Mouse (Mus musculus) forebrain, postnatal 0 days (tissue): ENCODE data around the gene Mmp9. TPM values are rescaled to one million over a fixed set of nuclear protein-coding genes. Genes with fewer than 3 reads are reported as not detected.

Source experiments
- ATAC-seq: fragments of 200-750 bp; cut with Nextera tagmentation; 2 replicates; pipeline ENCODE4 v1.8.0; 2017; ENCODE audit warnings: mild to moderate bottlenecking, moderate library complexity
- DNase-seq: peaks from one replicate; pipeline ENCODE4 v3.0.0-alpha.2; 2015
- H3K27ac ChIP-seq: fragments of 300-500 bp; sonication (generic); 2 replicates; pipeline ENCODE4 v1.5.1; 2014; ENCODE audit warnings: low read depth, mild to moderate bottlenecking, antibody characterized with exemption, low read length, moderate library complexity, mixed read lengths
- H3K27me3 ChIP-seq: fragments of 300-500 bp; sonication (generic); 2 replicates; pipeline ENCODE4 v1.6.1; 2014; ENCODE audit warnings: mild to moderate bottlenecking, low read length, mixed read lengths; ENCODE audit not compliant: insufficient read depth
- H3K36me3 ChIP-seq: fragments of 300-500 bp; sonication (generic); 2 replicates; pipeline ENCODE4 v1.6.1; 2014; ENCODE audit warnings: mild to moderate bottlenecking, moderate library complexity; ENCODE audit not compliant: insufficient read depth
- H3K4me1 ChIP-seq: fragments of 300-500 bp; sonication (generic); 2 replicates; pipeline ENCODE4 v1.6.1; 2014; ENCODE audit warnings: antibody characterized with exemption; ENCODE audit not compliant: insufficient read depth
- H3K4me2 ChIP-seq: fragments of 300-500 bp; sonication (generic); 2 replicates; pipeline ENCODE4 v1.6.1; 2014; ENCODE audit warnings: low read depth, mild to moderate bottlenecking, moderate library complexity
- H3K4me3 ChIP-seq: fragments of 300-500 bp; sonication (generic); 2 replicates; pipeline ENCODE4 v1.5.1; 2014; ENCODE audit warnings: low read depth, low read length, mixed read lengths
- H3K9ac ChIP-seq: fragments of 300-500 bp; sonication (generic); 2 replicates; pipeline ENCODE4 v1.6.1; 2014; ENCODE audit warnings: mild to moderate bottlenecking
- H3K9me3 ChIP-seq: fragments of 300-500 bp; sonication (generic); 2 replicates; pipeline ENCODE4 v1.6.1; 2016; ENCODE audit warnings: low read length
- CTCF ChIP-seq: sonication (generic); IDR thresholded peaks from 2 replicates; pipeline ENCODE4 v1.5.1; 2016; ENCODE audit warnings: antibody characterized with exemption, control low read depth, low read depth
- WGBS: fragments of 180-500 bp; shearing (Covaris S2); extraction: QIAGEN DNeasy Blood & Tissue Kit; methylation state at CpG from one replicate; pipeline ENCODE4 v1.1.7; 2014; 5-methylcytosine and 5-hydroxymethylcytosine counted together
- polyA plus RNA-seq: library from polyadenylated mRNA; unstranded; fragments of >200 nt; fragmentation: Nextera tagmentation; extraction: Ambion mirVana; gene quantifications from 2 replicates; pipeline ENCODE4 v1.2.1, GENCODE M21; 2015
- total RNA-seq: library from RNA; depleted of rRNA; stranded (reverse); fragments of >200 nt; gene quantifications from 2 replicates; pipeline ENCODE4 v1.2.3, GENCODE M21; 2014

The Mmp9 gene
- total and polyA plus RNA-seq, 2 experiments from 2014 or later, result 8.3 to 14.2 TPM

DNA sequence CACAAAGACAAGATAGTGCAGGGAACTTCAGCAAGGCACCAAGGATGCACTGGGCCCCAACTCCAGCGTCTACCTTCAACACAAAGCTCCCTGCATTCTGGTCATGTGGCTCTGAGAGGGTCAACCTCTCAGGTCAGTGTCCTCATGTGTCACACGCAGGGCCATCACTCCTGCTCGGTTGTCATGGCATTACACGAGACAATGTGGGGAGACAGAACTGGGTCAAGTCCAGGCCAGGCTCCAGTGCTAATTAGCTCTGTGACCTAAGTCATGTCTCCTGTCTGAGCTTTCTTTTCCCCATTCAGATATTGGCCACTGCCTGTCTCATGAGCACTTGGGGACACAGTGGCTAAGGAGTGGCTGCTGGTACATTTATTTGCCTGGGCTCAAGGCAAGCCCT lies 17.3 kb upstream of the Mmp9 start:
- Histone ChIP-seq H3K27ac (no peak overlapping the region), H3K4me3 (no peak overlapping the region), H3K4me2 (no peak overlapping the region), H3K36me3 (no peaks in the 10 kb centered on the region; the same call in 1 of the 2 replicates), H3K9ac (no peak overlapping the region), H3K9me3 (no peaks in the 10 kb centered on the region), H3K27me3 (no peaks in the 10 kb centered on the region), H3K4me1 (no peaks in the 10 kb centered on the region)
- TF ChIP-seq CTCF, result no peak
- WGBS, result 68% methylated on average over 4 of the region's 4 CpGs
- no peak for DNase-seq
- ATAC-seq, result no peak

DNA sequence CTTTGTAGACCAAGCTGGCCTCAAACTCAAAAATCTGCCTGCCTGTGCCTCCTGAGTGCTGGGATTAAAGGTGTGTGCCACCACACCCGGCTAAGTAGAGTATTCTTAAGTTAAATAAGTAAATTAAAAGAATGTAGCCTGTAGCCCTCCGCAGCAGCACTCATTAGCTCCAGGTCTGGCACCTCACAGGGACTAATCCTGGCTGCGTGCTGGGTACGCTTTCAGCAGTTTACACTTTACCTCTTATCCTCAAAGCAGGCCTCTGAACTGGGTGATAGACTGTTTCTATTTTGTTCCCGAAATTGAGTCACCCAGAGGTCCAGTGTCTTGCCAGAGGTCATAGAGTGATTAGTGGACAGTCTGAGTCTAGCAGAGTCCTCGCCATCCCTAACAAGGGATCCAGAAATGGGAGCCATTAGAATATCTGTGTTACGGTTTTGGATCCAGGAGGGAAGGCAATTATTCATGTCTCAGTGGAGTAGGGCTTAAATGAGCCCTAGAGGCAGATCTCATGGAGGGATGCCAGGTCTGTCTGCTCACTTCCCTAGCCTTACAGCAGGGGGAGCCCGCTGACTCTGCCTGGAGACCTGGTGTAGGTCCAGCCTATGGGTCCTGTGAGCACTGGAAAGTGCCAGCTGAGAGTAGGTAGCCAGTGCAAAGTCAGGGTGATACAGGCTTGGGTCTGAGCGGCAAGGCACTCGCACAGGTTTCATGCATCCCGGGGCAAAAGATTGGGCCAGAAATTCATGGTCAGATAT lies 16.3 kb upstream of the Mmp9 start:
- peak; percentile 85 for DNase-seq
- H3K4me3 ChIP-seq, result no peak overlapping the region
- TF ChIP-seq CTCF, result peak; percentile 82
- no peaks in the 10 kb centered on the region for H3K4me1 ChIP-seq
- no peaks in the 10 kb centered on the region for H3K9me3 ChIP-seq
- WGBS, result 25% methylated on average over 11 of the region's 11 CpGs
- no peak overlapping the region for H3K9ac ChIP-seq
- H3K4me2 ChIP-seq, result no peak overlapping the region
- ATAC-seq, result peak; percentile 75
- H3K27ac ChIP-seq, result no peak overlapping the region
- H3K36me3 ChIP-seq, result no peaks in the 10 kb centered on the region; the same call in 1 of the 2 replicates
- H3K27me3 ChIP-seq, result no peaks in the 10 kb centered on the region

DNA sequence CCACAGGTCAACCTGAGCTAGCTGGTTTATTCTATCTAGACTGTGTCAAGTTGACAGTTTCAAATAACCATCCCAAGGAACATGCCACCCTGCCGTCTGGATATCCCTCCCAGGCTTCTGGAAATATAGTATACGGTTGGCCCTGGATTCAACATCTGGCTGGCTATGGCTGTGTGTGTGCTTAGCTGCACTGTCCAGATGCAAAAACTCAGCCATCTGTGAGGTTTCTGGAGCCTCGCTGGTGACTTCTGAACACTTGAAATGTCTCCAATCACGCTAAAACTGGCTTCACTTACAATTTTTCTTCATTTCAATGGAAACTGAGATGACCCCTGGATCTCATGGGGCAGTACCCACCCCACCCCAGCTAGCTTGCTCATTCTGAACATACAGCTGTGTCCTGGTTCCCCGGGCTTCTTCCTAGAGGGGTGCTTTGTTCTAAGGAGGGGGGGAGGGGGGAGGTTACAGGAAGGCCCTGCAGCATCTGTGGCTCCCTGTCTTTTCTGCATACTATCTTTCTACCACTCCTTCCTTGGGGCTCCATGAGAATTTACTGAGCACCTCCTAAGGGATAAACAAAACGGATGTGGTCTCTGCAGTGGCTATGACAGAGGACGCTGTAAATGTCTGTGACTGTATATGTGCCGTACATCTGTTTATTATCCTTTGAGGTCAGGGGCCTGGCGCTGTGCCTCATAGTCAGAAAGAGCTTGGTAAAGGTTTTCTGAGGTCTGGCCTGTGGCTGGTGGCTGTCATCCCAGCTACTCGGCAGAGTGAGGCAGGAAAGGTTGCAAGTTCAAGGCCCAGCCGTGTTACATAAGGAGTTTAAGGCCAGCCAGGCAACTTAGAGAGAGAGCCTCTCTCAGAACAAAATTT lies 9.6 kb upstream of the Mmp9 start:
- Histone ChIP-seq H3K4me2 (no peak overlapping the region), H3K4me1 (no peaks in the 10 kb centered on the region), H3K27ac (no peak overlapping the region), H3K36me3 (no peaks in the 10 kb centered on the region), H3K9ac (no peak overlapping the region), H3K27me3 (no peaks in the 10 kb centered on the region), H3K4me3 (no peak overlapping the region), H3K9me3 (no peaks in the 10 kb centered on the region)
- TF ChIP-seq CTCF, result no peak
- 63% methylated on average over 11 of the region's 11 CpGs for WGBS
- DNase-seq, result no peak
- ATAC-seq, result no peak

DNA sequence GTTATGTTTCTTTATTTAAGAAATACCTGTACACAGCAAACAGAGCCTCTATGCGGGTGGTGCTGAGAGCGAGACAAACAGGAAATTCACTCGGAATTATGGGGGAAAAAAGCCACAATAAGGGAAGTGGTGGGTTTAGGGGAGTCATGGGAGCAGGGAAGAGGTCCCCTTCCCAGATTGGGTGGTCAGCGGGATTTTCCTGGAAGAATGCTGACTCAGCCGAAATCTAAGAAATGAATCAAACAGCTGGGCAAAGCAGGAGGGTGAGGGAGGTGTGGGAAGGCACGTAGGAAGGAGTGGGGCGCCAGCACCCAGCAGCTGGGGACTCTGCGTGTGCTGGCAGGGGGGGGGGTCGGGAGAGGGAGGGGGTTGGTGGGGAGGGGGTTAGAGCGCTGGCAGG lies 7.0 kb upstream of the Mmp9 start:
- no peaks in the 10 kb centered on the region for H3K9me3 ChIP-seq
- H3K9ac ChIP-seq, result no peak overlapping the region
- peaks cover 6% of the 10 kb centered on the region for H3K4me1 ChIP-seq
- no peak overlapping the region for H3K4me3 ChIP-seq
- H3K4me2 ChIP-seq, result no peak overlapping the region
- no peaks in the 10 kb centered on the region for H3K36me3 ChIP-seq
- TF ChIP-seq CTCF, result no peak
- DNase-seq (no peak), ATAC-seq (no peak)
- no peaks in the 10 kb centered on the region for H3K27me3 ChIP-seq
- 38% methylated on average over 10 of the region's 10 CpGs for WGBS
- H3K27ac ChIP-seq, result no peak overlapping the region

DNA sequence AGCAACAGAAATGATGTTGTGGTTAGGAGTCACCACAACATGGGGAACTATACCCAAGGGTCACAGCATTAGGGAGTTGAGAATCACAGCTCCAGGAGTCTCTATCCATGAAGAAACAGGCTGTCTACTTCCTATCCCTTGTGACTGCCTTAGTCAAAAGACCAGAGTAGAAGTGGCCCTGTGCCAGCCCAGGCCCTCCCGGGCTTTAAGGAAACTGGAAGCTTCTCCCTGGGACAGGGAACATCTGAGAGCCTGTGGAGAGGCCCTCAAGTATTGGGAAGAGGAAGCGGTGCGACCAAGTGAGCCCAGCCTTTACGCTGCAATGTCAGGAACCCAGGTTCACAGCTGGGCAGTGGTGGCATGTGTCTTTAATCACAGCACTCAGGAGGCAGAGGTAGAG lies 4.6 kb upstream of the Mmp9 start:
- H3K9me3 ChIP-seq, result no peaks in the 10 kb centered on the region
- DNase-seq, result no peak
- ATAC-seq, result no peak
- no peak for TF ChIP-seq CTCF
- no peaks in the 10 kb centered on the region for H3K36me3 ChIP-seq
- H3K27ac ChIP-seq, result no peak overlapping the region
- 73% methylated on average over 4 of the region's 4 CpGs for whole genome bisulfite sequencing
- peaks cover 21% of the 10 kb centered on the region for H3K4me1 ChIP-seq
- no peaks in the 10 kb centered on the region for H3K27me3 ChIP-seq
- no peak overlapping the region for H3K4me3 ChIP-seq
- H3K4me2 ChIP-seq, result no peak overlapping the region
- H3K9ac ChIP-seq, result no peak overlapping the region

DNA sequence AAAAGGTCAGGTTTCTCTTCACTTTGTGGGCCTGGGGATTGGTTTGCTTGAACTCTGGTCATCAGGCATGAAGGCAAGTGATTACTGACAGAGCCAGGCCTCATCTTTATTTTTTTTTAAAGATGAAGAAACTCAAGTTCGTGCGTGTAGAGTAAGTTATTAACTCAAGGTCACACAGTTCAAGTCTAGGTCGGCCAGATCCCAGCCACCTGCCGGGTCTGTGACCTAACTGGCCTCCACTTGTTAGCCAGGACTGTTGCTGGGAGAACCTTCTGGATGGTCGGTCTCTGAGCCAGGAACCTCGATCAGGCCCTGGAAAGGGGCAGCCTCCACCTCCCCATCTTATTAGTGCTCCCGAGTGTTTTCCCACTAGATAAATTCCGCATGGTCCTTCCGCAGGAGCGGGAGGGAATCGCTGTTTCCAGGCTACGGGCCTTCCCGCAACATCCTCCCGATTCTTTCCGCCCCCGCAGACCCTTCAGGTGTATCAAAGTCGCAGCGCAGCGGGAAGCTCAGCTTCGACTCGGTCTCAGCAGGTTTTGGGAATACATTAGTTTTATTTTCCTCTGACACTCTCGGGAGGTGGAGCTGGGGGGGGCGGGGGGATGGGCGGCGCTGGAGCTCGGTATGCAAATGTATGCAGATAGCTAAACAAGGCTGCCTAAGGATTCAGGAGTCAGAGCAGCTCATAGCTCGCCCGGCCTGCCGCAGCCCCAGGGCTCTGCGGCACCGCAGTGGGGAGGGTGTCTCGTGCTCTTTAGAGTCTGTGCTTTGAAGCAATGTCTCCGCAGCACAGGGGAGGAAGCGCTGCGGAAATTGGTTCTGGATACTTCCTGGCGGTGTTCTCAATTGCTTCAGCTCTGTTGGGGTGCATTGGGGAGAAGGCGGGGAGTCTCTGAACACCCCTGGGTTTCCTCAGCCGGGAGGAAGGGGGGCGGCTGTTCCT lies 2.2 kb upstream of the Mmp9 start:
- DNase-seq, result peak; percentile 79
- 4% methylated on average over 39 of the region's 39 CpGs for WGBS

More for the DNA sequence above, 2.2 kb upstream of the Mmp9 start:
- Histone ChIP-seq H3K4me3 (peak overlapping the region; percentile 40), H3K27ac (peak overlapping the region; percentile 81), H3K4me1 (peaks cover 21% of the 10 kb centered on the region), H3K36me3 (no peaks in the 10 kb centered on the region), H3K9ac (peak overlapping the region; percentile 55), H3K9me3 (no peaks in the 10 kb centered on the region), H3K27me3 (no peaks in the 10 kb centered on the region), H3K4me2 (peak overlapping the region; percentile 71)
- no peak for TF ChIP-seq CTCF
- ATAC-seq, result peak; percentile 96
